Mouse (Mus musculus) testis, adult 2 months (tissue): ENCODE results near the gene Tmem251.

Experiments used
- CTCF ChIP-seq: fragments of 200-500 bp; IDR thresholded peaks from 2 replicates; pipeline ENCODE4 v1.5.1; 2012; ENCODE audit warnings: low read depth, mild to moderate bottlenecking, inconsistent platforms, low read length, moderate library complexity; ENCODE audit not compliant: control insufficient read depth, insufficient read depth, insufficient replicate concordance
- POLR2A ChIP-seq: fragments of 200-500 bp; IDR thresholded peaks from 2 replicates; pipeline ENCODE4 v1.6.1; 2012; ENCODE audit warnings: low read depth, mild to moderate bottlenecking, inconsistent platforms, low read length, moderate library complexity; ENCODE audit not compliant: control insufficient read depth

DNA sequence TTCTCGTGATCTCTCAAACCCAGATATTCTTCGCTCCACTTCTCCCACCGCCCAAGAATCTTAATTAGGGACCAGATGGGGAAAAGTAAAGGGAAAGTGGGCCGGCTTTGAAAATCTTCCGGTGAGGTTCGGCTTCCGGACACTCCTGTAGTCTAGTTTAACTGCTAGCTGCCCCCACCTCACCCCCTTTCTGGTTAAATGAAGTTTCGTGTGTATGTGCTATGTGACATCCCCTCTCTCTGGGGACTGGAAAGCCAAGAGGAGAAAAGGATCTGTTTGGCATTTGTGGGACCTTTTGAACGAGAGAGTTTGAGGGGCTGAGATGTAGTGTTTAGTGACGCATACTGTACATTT is 14.8 kb downstream of the Tmem251 start, which contains the start of gene Gm20604:
- TF ChIP-seq POLR2A (no peak), CTCF (no peak)
